Mouse (Mus musculus): ENCODE data around the gene Rtn4rl1. TPM values are rescaled to one million over a fixed set of nuclear protein-coding genes. Genes with fewer than 3 reads are reported as not detected.

Gene Rtn4rl1
- polyA plus RNA-seq, 1 experiment from 2014 or later = 17.8 TPM

DNA sequence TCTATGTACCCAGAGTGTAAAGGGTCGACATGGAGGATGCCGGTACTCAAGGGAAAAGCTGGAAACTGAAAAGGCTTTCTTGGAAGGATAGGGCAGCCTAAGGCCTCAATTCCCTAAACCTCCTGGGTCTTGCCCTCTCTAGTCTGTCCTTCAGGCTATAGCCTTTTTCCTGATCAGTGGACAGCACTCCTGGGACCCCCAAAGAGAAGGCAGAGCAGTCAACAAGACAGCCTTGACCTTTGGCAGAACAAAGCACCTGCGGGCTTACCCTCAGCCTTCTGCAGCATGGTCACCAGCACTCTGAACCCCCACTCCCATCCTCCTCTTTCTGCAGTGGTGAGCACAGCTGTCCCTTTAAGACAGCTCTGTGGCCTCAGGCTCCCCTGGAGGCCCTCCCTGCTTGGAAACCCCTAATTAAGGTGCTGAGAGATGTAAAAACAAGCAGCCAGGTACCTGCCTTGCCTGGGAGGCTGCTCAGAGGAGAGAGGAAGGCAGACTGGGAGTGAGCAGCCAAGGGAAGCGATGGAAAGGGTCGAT lies 2.6 kb upstream of the Rtn4rl1 start, which contains the start of gene Dph1:
TSS of gene Dph1 (minus strand) at position 337 of the 537 bp plus-strand sequence.
- H3K27ac ChIP-seq (ENCODE audit: low read length) = no peak within 1 kb of the TSS; the same call in 1 of the 2 replicates
- no peaks in the 10 kb centered on the region for H3K36me3 ChIP-seq (ENCODE audit: control insufficient read depth, insufficient read depth, low read length)
- 43% methylated on average over 5 of the region's 5 CpGs for whole genome bisulfite sequencing
- peak within 1 kb of the TSS; percentile 67 for H3K9ac ChIP-seq (ENCODE audit: low read depth, low read length)
- no peaks in the 10 kb centered on the region for H3K9me3 ChIP-seq (replicated peaks; ENCODE audit: control insufficient read depth, low read length, poor library complexity, severe bottlenecking)
- peaks cover 21% of the 10 kb centered on the region for H3K4me1 ChIP-seq (ENCODE audit: control insufficient read depth, insufficient read depth, low read length)
- H3K4me3 ChIP-seq (ENCODE audit: low read depth, low read length) = peak within 1 kb of the TSS; percentile 70
- peak within 1 kb of the TSS; percentile 79 for H3K4me2 ChIP-seq (ENCODE audit: low read length)
- 0 out of 2 replicates have a peak, but pooled peaks have one; percentile 6 for ATAC-seq
- H3K27me3 ChIP-seq (ENCODE audit: control insufficient read depth, insufficient read depth, low read depth, low read length) = no peaks in the 10 kb centered on the region

- H3K9ac ChIP-seq (ENCODE audit: low read depth, low read length) = no peak overlapping the region
- no peaks in the 10 kb centered on the region for H3K36me3 ChIP-seq (ENCODE audit: control insufficient read depth, insufficient read depth, low read length)
- H3K4me3 ChIP-seq (ENCODE audit: low read depth, low read length) = no peak overlapping the region
- WGBS = 53% methylated on average over 6 of the region's 6 CpGs
- H3K9me3 ChIP-seq (replicated peaks; ENCODE audit: control insufficient read depth, low read length, poor library complexity, severe bottlenecking) = no peaks in the 10 kb centered on the region
- no peak for ATAC-seq
- H3K27me3 ChIP-seq (ENCODE audit: control insufficient read depth, insufficient read depth, low read depth, low read length) = no peaks in the 10 kb centered on the region
- no peak overlapping the region for H3K27ac ChIP-seq (ENCODE audit: low read length)
- H3K4me2 ChIP-seq (ENCODE audit: low read length) = no peak overlapping the region
- H3K4me1 ChIP-seq (ENCODE audit: control insufficient read depth, insufficient read depth, low read length) = peaks cover 29% of the 10 kb centered on the region
Observed at GRCm38 (mm10) chr11:75191841-75192240, 1.7 kb upstream of the Rtn4rl1 start.

DNA sequence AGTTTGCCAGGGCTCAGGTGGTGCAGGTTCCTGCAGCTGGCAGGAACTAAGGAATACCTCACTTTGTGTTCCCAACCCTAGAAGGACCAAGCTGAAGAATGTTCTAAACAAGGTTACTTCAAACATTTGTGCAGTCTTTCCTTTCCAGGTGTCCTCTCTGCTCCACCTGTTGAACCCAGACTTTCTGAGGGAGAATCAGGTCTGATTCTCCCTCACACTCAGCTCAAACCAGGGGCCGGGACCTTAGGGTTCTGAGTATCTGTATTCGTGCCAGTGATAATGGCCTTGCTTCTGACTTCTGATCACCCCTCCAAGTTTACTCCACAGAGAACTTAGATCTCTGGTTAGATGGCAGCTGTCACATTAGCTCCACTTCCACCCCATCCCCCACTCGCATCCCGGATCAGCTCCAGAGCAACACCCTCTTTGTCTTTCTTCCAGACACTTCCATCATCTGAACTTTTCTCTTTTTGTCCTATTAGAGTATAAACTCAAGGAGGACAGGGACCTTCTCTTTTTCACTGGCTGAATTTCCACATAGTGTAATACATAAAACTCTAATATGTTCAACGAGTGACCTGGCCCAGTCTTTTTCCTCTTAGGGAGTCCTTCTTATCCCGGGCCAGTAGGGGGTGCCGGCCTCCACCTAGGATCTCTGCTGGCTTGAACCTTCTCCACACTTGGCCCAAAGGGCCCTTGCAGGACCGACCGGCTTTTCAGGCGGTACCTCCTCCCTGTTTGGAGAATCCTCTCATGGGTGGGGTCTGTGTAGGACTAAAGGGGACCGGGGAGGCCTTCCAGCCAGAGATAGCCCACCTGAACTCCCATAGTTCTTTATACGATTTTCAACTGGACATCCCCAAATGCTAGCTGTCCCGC lies 1.0 kb upstream of the Rtn4rl1 start:
- Histone ChIP-seq H3K27me3 (ENCODE audit: control insufficient read depth, insufficient read depth, low read depth, low read length) (no peaks in the 10 kb centered on the region), H3K9me3 (replicated peaks; ENCODE audit: control insufficient read depth, low read length, poor library complexity, severe bottlenecking) (no peaks in the 10 kb centered on the region), H3K4me2 (ENCODE audit: low read length) (peak overlapping the region; percentile 57), H3K27ac (ENCODE audit: low read length) (peak overlapping the region; percentile 74; the same call in 1 of the 2 replicates), H3K36me3 (ENCODE audit: control insufficient read depth, insufficient read depth, low read length) (no peaks in the 10 kb centered on the region), H3K4me1 (ENCODE audit: control insufficient read depth, insufficient read depth, low read length) (peaks cover 33% of the 10 kb centered on the region), H3K9ac (ENCODE audit: low read depth, low read length) (peak overlapping the region; percentile 72), H3K4me3 (ENCODE audit: low read depth, low read length) (peak overlapping the region; percentile 64)
- ATAC-seq = peak; percentile 25; the same call in 1 of the 2 replicates
- 22% methylated on average over 13 of the region's 13 CpGs for WGBS

DNA sequence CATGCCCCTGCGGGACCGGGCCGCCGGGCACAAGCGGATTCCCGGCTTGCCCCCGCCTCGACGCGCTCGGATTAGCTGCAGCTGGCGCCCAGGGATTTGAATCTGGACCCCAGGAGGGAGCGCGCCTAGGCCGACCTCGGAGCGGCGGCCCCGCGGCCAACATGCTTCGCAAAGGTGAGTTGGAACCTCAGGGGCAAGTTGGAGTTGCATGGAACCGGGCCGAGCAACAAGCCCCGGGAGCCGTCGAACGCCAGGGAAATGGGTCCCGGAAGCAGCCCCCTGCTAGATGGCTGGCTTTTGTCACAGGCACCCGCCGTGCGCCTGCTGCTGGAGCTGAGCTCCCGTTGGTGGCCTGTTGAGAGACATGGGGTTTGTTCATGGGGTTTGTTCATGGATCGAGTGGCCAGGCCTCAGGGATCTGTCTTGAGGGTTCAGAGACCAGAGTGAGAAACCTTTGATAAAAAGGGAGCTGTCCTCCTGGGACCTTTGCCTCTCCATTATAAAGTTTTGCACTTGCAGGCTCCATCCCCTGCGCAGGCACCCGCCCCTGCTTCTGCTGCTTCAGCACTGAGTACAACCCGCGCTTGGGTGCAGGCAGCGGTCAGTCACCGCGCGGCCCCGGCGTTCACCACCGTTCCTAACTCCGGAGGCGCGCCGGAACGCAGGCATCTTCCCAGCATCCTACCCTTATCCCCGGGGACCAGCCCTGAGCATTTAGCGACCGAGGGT lies 702 bp downstream of the Rtn4rl1 start:
- under 1% methylated on average over 49 of the region's 52 CpGs for WGBS
- H3K27me3 ChIP-seq (ENCODE audit: control insufficient read depth, insufficient read depth, low read depth, low read length) = no peaks in the 10 kb centered on the region
- no peaks in the 10 kb centered on the region for H3K36me3 ChIP-seq (ENCODE audit: control insufficient read depth, insufficient read depth, low read length)
- peak overlapping the region; percentile 72 for H3K9ac ChIP-seq (ENCODE audit: low read depth, low read length)
- ATAC-seq = no peak
- peak overlapping the region; percentile 64 for H3K4me3 ChIP-seq (ENCODE audit: low read depth, low read length)
- peak overlapping the region; percentile 57 for H3K4me2 ChIP-seq (ENCODE audit: low read length)
- no peaks in the 10 kb centered on the region for H3K9me3 ChIP-seq (replicated peaks; ENCODE audit: control insufficient read depth, low read length, poor library complexity, severe bottlenecking)
- H3K4me1 ChIP-seq (ENCODE audit: control insufficient read depth, insufficient read depth, low read length) = peaks cover 31% of the 10 kb centered on the region
- H3K27ac ChIP-seq (ENCODE audit: low read length) = peak overlapping the region; percentile 74

DNA sequence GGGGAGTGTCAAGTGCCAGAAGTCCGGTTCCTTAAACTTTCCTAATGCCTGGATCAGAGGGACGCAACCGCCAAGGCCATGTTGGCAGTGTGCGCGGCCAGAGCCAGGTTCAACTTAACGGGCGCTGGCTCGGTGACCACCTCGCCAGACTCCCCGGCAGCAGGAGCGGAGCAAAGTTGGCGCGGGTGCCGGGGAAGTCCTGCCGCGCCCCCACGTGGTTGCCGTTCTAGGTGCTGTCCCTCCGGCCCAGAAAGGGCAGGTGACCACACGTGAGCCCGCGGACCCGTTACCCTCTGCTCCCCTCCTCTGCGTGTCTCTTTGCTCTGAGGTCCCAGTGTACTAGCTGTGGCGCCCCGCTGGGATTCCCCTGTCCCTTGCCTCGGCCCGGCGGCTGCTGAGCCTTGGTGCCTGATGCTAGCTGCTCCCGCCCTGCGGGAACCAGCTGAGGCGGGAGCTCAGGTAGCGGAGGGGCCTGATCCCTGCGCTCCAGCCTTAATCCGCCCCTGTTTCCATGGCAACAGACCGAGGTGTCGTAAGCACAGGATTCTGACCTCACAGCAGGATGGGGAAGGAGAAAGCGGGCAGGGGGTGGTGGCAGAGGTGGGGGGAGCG lies 1.4 kb downstream of the Rtn4rl1 start:
- Histone ChIP-seq H3K4me3 (ENCODE audit: low read depth, low read length) (peak overlapping the region; percentile 64), H3K27me3 (ENCODE audit: control insufficient read depth, insufficient read depth, low read depth, low read length) (no peaks in the 10 kb centered on the region), H3K36me3 (ENCODE audit: control insufficient read depth, insufficient read depth, low read length) (no peaks in the 10 kb centered on the region), H3K4me2 (ENCODE audit: low read length) (peak overlapping the region; percentile 57), H3K9ac (ENCODE audit: low read depth, low read length) (peak overlapping the region; percentile 72), H3K4me1 (ENCODE audit: control insufficient read depth, insufficient read depth, low read length) (peaks cover 25% of the 10 kb centered on the region), H3K9me3 (replicated peaks; ENCODE audit: control insufficient read depth, low read length, poor library complexity, severe bottlenecking) (no peaks in the 10 kb centered on the region), H3K27ac (ENCODE audit: low read length) (peak overlapping the region; percentile 74)
- ATAC-seq = peak; percentile 47; the same call in 1 of the 2 replicates
- 0% methylated on average over 39 of the region's 39 CpGs for WGBS

DNA sequence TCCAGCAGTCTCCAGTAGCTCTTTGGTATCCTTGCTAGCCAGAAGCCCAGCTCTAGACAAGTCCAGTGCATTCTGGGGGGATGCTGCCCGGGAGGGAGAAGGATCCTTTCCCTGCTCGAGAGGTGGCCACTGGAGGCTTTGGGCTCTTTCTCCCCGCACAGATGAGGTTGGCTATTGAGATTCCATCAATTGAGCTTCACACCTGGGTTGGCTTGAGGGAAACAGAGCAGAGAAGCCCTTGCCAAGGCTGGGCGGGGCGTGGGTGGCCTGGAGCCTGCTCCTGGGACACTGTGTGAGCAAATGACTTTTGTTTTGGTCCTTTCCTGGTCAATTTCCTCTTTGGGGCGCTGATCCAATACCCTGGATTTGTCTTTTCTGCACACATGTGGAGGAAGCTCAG lies 2.5 kb downstream of the Rtn4rl1 start:
- WGBS = 58% methylated on average over 6 of the region's 6 CpGs
- peak overlapping the region; percentile 59 for H3K9ac ChIP-seq (ENCODE audit: low read depth, low read length)

GRCm38 (mm10) chr11:75197956-75198355 lies 4.4 kb downstream of the Rtn4rl1 start:
- WGBS = 30% methylated on average over 7 of the region's 7 CpGs
- no peaks in the 10 kb centered on the region for H3K9me3 ChIP-seq (replicated peaks; ENCODE audit: control insufficient read depth, low read length, poor library complexity, severe bottlenecking)
- H3K4me2 ChIP-seq (ENCODE audit: low read length) = no peak overlapping the region
- peaks cover 26% of the 10 kb centered on the region for H3K4me1 ChIP-seq (ENCODE audit: control insufficient read depth, insufficient read depth, low read length)
- no peak overlapping the region for H3K4me3 ChIP-seq (ENCODE audit: low read depth, low read length)
- no peak overlapping the region for H3K27ac ChIP-seq (ENCODE audit: low read length)
- no peaks in the 10 kb centered on the region for H3K36me3 ChIP-seq (ENCODE audit: control insufficient read depth, insufficient read depth, low read length)
- H3K9ac ChIP-seq (ENCODE audit: low read depth, low read length) = no peak overlapping the region
- no peaks in the 10 kb centered on the region for H3K27me3 ChIP-seq (ENCODE audit: control insufficient read depth, insufficient read depth, low read depth, low read length)
- ATAC-seq = no peak

More for the DNA sequence above, 2.5 kb downstream of the Rtn4rl1 start:
- H3K4me1 ChIP-seq (ENCODE audit: control insufficient read depth, insufficient read depth, low read length) = peaks cover 24% of the 10 kb centered on the region
- H3K4me2 ChIP-seq (ENCODE audit: low read length) = peak overlapping the region; percentile 57
- H3K4me3 ChIP-seq (ENCODE audit: low read depth, low read length) = peak overlapping the region; percentile 64
- no peak for ATAC-seq
- peak overlapping the region; percentile 74 for H3K27ac ChIP-seq (ENCODE audit: low read length)
- no peaks in the 10 kb centered on the region for H3K9me3 ChIP-seq (replicated peaks; ENCODE audit: control insufficient read depth, low read length, poor library complexity, severe bottlenecking)
- no peaks in the 10 kb centered on the region for H3K36me3 ChIP-seq (ENCODE audit: control insufficient read depth, insufficient read depth, low read length)
- H3K27me3 ChIP-seq (ENCODE audit: control insufficient read depth, insufficient read depth, low read depth, low read length) = no peaks in the 10 kb centered on the region

DNA sequence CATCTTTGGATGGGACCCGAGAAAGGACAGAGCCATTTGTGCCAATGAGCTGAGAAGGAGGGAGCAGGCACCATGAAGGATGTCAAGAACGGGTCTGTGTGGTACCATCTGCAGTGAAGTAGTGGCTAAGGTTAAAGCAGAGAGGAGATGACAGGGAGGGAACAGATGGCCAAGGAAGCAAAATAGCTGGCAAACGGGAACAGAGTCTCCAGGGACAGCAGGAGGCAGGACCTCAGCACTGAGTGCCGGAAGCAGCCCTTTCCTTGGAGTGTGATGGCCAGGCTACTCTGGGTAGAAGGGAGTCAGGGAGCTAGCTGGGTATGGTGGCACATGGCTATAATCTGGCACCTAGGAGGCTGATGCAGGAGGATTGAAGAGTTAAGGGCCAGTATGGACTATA lies 5.2 kb downstream of the Rtn4rl1 start:
- no peak overlapping the region for H3K4me3 ChIP-seq (ENCODE audit: low read depth, low read length)
- H3K27ac ChIP-seq (ENCODE audit: low read length) = no peak overlapping the region
- no peak overlapping the region for H3K9ac ChIP-seq (ENCODE audit: low read depth, low read length)
- peaks cover 34% of the 10 kb centered on the region for H3K4me1 ChIP-seq (ENCODE audit: control insufficient read depth, insufficient read depth, low read length)
- no peaks in the 10 kb centered on the region for H3K27me3 ChIP-seq (ENCODE audit: control insufficient read depth, insufficient read depth, low read depth, low read length)
- ATAC-seq = no peak
- no peaks in the 10 kb centered on the region for H3K36me3 ChIP-seq (ENCODE audit: control insufficient read depth, insufficient read depth, low read length)
- 58% methylated on average over 4 of the region's 4 CpGs for WGBS
- H3K9me3 ChIP-seq (replicated peaks; ENCODE audit: control insufficient read depth, low read length, poor library complexity, severe bottlenecking) = no peaks in the 10 kb centered on the region
- no peak overlapping the region for H3K4me2 ChIP-seq (ENCODE audit: low read length)

Data from midbrain, embryonic 16.5 days (tissue).